Mouse (Mus musculus): ENCODE data around the gene Rtkn2. TPM values are rescaled to one million over a fixed set of nuclear protein-coding genes. Genes with fewer than 3 reads are reported as not detected.

The Rtkn2 gene
- total and polyA plus RNA-seq, 3 experiments: 1.1 to 1.3 TPM; not detected in 1

- DNase-seq (ENCODE audit: low read depth, low spot score): peak; percentile 39
- Histone ChIP-seq H3K4me3 (ENCODE audit: control insufficient read depth in 1 of 2, insufficient read depth in 1 of 2, low read depth in 2 of 2, low read length in 2 of 2) (no peak overlapping the region), H3K27me3 (ENCODE audit: control insufficient read depth in 1 of 2, insufficient read depth in 2 of 2, low read length in 2 of 2) (no peaks in the 10 kb centered on the region)
Measured at GRCm38 (mm10) chr10:68079910-68080670, 100.7 kb downstream of the Rtkn2 start.

GRCm38 (mm10) chr10:68081712-68082111 lies 102.3 kb downstream of the Rtkn2 start:
- peak; percentile 47 for DNase-seq (ENCODE audit: low read depth, low spot score)
- no peak for TF ChIP-seq MXI1 (IDR thresholded peaks at IDR 0.05; ENCODE audit: low read depth, low read length)
- 0 out of 2 replicates have a peak, but pooled peaks have one; percentile 45 for TF ChIP-seq ETS1 (IDR thresholded peaks at IDR 0.05; ENCODE audit: low read depth, low read length)
- TF ChIP-seq GATA1 (IDR thresholded peaks at IDR 0.05; ENCODE audit: low read depth, low read length): peak; percentile 25; the same call in 1 of the 2 replicates
- TF ChIP-seq TCF12 (IDR thresholded peaks at IDR 0.05; ENCODE audit: low read depth, low read length): 0 out of 2 replicates have a peak, but pooled peaks have one; percentile 9
- TF ChIP-seq MAFK (IDR thresholded peaks at IDR 0.05; ENCODE audit: borderline replicate concordance, low read depth, low read length): no peak
- peak; percentile 20 to 45; a peak in 3 of 4 replicates for TF ChIP-seq EP300 (IDR thresholded peaks at IDR 0.05; ENCODE audit: low read depth in 1 of 2, low read length in 2 of 2)
- H3K79me2 ChIP-seq (ENCODE audit: control insufficient read depth, insufficient read depth, low read length, poor library complexity): no peaks in the 10 kb centered on the region

More at GRCm38 (mm10) chr10:68079910-68080670, 100.7 kb downstream of the Rtkn2 start:
- Histone ChIP-seq H3K79me2 (ENCODE audit: control insufficient read depth, insufficient read depth, low read length, poor library complexity) (no peaks in the 10 kb centered on the region), H3K9ac (ENCODE audit: control insufficient read depth, low read depth, low read length, poor library complexity, severe bottlenecking) (no peak overlapping the region), H3K9me3 (replicated peaks; ENCODE audit: insufficient read depth, low read length) (no peaks in the 10 kb centered on the region), H3K36me3 (ENCODE audit: control insufficient read depth in 1 of 2, insufficient read depth in 2 of 2, low read length in 2 of 2) (peaks cover 0 to 3% of the 10 kb centered on the region in 2 experiments; a peak in 1 of 4 replicates), H3K27ac (ENCODE audit: control insufficient read depth, low read depth, low read length) (no peak overlapping the region), H3K4me1 (ENCODE audit: control insufficient read depth in 1 of 2, insufficient read depth in 2 of 2, low read length in 2 of 2) (peaks cover 0 to 8% of the 10 kb centered on the region in 2 experiments; a peak in 1 of 4 replicates)
- no peak for TF ChIP-seq MAZ (IDR thresholded peaks at IDR 0.05; ENCODE audit: low read depth, low read length)
- no peak for TF ChIP-seq TAL1 (IDR thresholded peaks at IDR 0.05; ENCODE audit: low read length)
- peak; percentile 45; the same call in 1 of the 2 replicates for TF ChIP-seq ETS1 (IDR thresholded peaks at IDR 0.05; ENCODE audit: low read depth, low read length)
- no peak for TF ChIP-seq KAT2A (conservative IDR thresholded peaks at IDR 0.05; ENCODE audit: low read depth, low read length)
- no peak for TF ChIP-seq CHD2 (IDR thresholded peaks at IDR 0.05; ENCODE audit: low read length)
- TF ChIP-seq GATA1 (IDR thresholded peaks at IDR 0.05; ENCODE audit: low read depth, low read length): peak; percentile 15; the same call in 1 of the 2 replicates

GRCm38 (mm10) chr10:68085574-68085973 lies 106.2 kb downstream of the Rtkn2 start:
- Histone ChIP-seq H3K79me2 (ENCODE audit: control insufficient read depth, insufficient read depth, low read length, poor library complexity) (no peaks in the 10 kb centered on the region), H3K4me3 (ENCODE audit: control insufficient read depth in 1 of 2, insufficient read depth in 1 of 2, low read depth in 2 of 2, low read length in 2 of 2) (no peak overlapping the region), H3K36me3 (ENCODE audit: control insufficient read depth in 1 of 2, insufficient read depth in 2 of 2, low read length in 2 of 2) (peaks cover 0 to 3% of the 10 kb centered on the region in 2 experiments; a peak in 1 of 4 replicates), H3K27me3 (ENCODE audit: control insufficient read depth in 1 of 2, insufficient read depth in 2 of 2, low read length in 2 of 2) (no peaks in the 10 kb centered on the region), H3K9me3 (replicated peaks; ENCODE audit: insufficient read depth, low read length) (no peaks in the 10 kb centered on the region), H3K9ac (ENCODE audit: control insufficient read depth, low read depth, low read length, poor library complexity, severe bottlenecking) (no peak overlapping the region), H3K4me1 (ENCODE audit: control insufficient read depth in 1 of 2, insufficient read depth in 2 of 2, low read length in 2 of 2) (peaks cover 0 to 6% of the 10 kb centered on the region in 2 experiments; a peak in 1 of 4 replicates), H3K27ac (ENCODE audit: control insufficient read depth, low read depth, low read length) (no peak overlapping the region)
- DNase-seq (ENCODE audit: low read depth, low spot score): peak; percentile 62
- TF ChIP-seq MAZ (IDR thresholded peaks at IDR 0.05; ENCODE audit: low read depth, low read length): no peak
- no peak for TF ChIP-seq TCF12 (IDR thresholded peaks at IDR 0.05; ENCODE audit: low read depth, low read length)
- no peak for TF ChIP-seq E2F4 (IDR thresholded peaks at IDR 0.05; ENCODE audit: borderline replicate concordance, low read depth, low read length)
- no peak for TF ChIP-seq ZNF384 (IDR thresholded peaks at IDR 0.05; ENCODE audit: low read depth, low read length)
- no peak for TF ChIP-seq MYB (IDR thresholded peaks at IDR 0.05; ENCODE audit: low read depth, low read length)
- TF ChIP-seq NELFE (IDR thresholded peaks at IDR 0.05; ENCODE audit: low read depth, low read length): no peak
- no peak for TF ChIP-seq RCOR1 (IDR thresholded peaks at IDR 0.05; ENCODE audit: low read depth, low read length)

More at GRCm38 (mm10) chr10:68081712-68082111, 102.3 kb downstream of the Rtkn2 start:
- Histone ChIP-seq H3K4me1 (ENCODE audit: control insufficient read depth in 1 of 2, insufficient read depth in 2 of 2, low read length in 2 of 2) (peaks cover 0 to 8% of the 10 kb centered on the region in 2 experiments; a peak in 1 of 4 replicates), H3K9me3 (replicated peaks; ENCODE audit: insufficient read depth, low read length) (no peaks in the 10 kb centered on the region), H3K27ac (ENCODE audit: control insufficient read depth, low read depth, low read length) (no peak overlapping the region), H3K4me3 (ENCODE audit: control insufficient read depth in 1 of 2, insufficient read depth in 1 of 2, low read depth in 2 of 2, low read length in 2 of 2) (no peak overlapping the region), H3K27me3 (ENCODE audit: control insufficient read depth in 1 of 2, insufficient read depth in 2 of 2, low read length in 2 of 2) (no peaks in the 10 kb centered on the region), H3K9ac (ENCODE audit: control insufficient read depth, low read depth, low read length, poor library complexity, severe bottlenecking) (no peak overlapping the region), H3K36me3 (ENCODE audit: control insufficient read depth in 1 of 2, insufficient read depth in 2 of 2, low read length in 2 of 2) (peaks cover 0 to 3% of the 10 kb centered on the region in 2 experiments; a peak in 1 of 4 replicates)
